Mouse (Mus musculus) gastrocnemius, postnatal 14 days (tissue): Measurements from ENCODE around the gene Cd164l2. TPM values are rescaled to one million over a fixed set of nuclear protein-coding genes. Genes with fewer than 3 reads are reported as not detected.

ENCODE experiments used
- DNase-seq: peaks from one replicate; pipeline ENCODE4 v3.0.0; 2021; ENCODE audit warnings: mixed read lengths
- intact Hi-C: fragments of 180-260 bp; cut with DNase I; formaldehyde crosslinking; loops from one replicate; pipeline ENCODE4 v1.15.1; 2025; ENCODE audit warnings: low total_unique reads
- total RNA-seq, 2 experiments: library from RNA; stranded (reverse); gene quantifications; 2 replicates each; pipeline ENCODE4 v1.2.3; 2021

The Cd164l2 gene
- total RNA-seq, 2 experiments from 2014 or later, result not detected

DNA sequence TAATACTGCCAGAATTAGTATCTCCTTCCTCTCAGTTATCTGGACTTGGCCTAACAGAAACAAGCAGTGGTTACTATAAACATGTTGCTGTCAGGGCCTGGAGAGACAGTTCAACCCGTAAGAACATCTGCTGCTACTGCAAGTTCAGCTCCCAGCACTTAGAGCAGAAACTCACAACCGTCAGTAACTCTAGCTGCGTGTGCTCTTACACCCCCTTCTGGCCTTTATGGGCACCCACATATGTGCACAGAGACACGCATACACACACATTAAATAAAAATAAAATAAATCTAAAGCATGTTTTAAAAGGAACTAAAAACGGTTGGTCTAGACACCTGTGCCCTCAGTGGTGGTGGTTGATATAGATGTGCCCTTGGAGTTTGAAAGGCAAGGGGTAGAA lies 25.1 kb upstream of the Cd164l2 start:
- DNase-seq, result no peak
- intact Hi-C loops, result no loop called here

- intact Hi-C loops, result no loop called here
- no peak for DNase-seq
Measured at GRCm38 (mm10) chr4:133189396-133189795, 22.5 kb upstream of the Cd164l2 start.

DNA sequence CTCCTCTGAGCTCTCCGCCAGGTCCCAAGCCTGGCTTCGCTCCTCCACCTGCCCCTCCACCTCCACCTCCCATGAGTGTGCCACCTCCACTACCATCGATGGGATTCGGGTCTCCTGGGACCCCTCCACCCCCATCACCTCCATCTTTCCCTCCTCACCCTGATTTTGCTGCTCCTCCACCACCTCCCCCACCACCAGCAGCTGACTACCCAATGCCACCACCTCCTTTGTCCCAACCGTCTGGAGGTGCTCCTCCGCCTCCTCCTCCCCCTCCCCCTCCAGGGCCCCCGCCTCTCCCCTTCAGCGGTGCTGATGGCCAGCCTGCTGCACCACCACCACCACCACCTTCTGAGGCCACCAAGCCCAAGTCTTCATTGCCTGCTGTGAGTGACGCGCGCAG lies 17.4 kb upstream of the Cd164l2 start:
- intact Hi-C loops, result loop anchor here (5.0 kb wide), 1 partner anchor 52 kb away; no protein-coding TSS in a partner anchor
- no peak for DNase-seq

- DNase-seq, result no peak
- intact Hi-C loops, result no loop called here
Measured at GRCm38 (mm10) chr4:133195014-133195413, 16.9 kb upstream of the Cd164l2 start.

DNA sequence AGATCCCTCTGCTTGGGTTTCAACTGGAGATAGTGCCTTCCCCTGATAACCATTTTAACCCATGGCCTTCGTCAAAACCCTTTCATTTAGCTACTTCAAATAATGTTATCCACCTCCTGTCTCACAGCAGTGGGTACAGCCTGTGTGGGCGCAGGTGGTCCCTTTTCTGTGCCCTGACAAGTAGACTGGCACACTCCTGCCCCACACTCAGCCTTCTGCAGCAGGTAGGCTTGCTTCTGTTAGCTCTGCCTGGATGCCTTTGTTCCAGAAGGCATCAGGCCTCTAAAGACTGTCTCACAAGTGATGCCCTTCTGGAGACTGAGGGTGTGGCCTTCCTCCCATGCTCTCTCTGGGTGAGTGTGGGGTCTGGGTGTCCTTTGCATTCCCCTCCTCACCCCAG lies 15.8 kb upstream of the Cd164l2 start:
- intact Hi-C loops, result no loop called here
- no peak for DNase-seq

GRCm38 (mm10) chr4:133196852-133197251 lies 15.1 kb upstream of the Cd164l2 start:
- DNase-seq, result no peak
- intact Hi-C loops, result no loop called here

DNA sequence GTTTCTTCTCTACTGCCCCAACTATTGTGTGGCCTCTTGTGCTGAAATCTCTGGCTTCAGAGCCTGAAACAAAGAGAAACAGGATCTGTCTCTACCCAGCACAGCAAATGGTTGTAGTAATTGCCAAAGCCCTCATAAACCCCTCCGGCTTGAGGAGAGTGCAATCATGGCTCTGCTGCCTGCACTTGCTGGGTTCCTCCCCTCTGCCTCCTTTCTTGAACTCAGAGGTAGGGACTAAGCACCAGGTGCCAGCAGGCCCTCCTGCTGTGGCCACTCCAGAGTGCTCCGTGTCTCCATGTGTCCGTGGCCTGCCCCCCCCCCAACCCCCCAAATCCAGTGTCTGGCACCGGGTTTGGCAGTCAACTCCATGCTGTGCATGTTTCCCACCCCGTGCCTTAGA lies 14.6 kb upstream of the Cd164l2 start:
- DNase-seq, result no peak
- intact Hi-C loops, result no loop called here

- intact Hi-C loops, result no loop called here
- peak; percentile 52 for DNase-seq
Measured at GRCm38 (mm10) chr4:133197801-133198286, 14.1 kb upstream of the Cd164l2 start.

- no peak for DNase-seq
- intact Hi-C loops, result no loop called here
Measured at GRCm38 (mm10) chr4:133198337-133199180, 13.4 kb upstream of the Cd164l2 start.

DNA sequence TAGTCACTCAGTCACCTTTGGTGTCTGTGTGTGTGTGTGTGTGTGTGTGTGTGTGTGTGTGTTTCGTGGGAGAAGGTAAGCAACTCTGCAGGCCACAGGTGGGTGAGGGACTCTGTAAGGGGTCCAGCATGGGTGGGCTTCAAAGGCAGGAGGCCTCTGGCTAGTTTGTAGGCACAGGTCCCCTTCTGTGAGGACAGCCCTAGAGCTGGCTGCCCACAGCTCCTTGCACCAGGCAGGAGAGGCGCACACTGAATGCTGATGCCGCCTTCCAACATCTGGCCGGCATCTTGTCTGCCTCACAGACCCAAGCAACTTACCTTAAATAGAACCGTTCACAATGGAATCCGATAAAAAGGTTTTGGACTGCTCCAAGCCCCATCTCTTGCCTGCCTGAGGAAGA lies 12.2 kb upstream of the Cd164l2 start:
- DNase-seq, result no peak
- intact Hi-C loops, result loop anchor here (5.0 kb wide), 1 partner anchor 187 kb away; the partner anchor contains the start of gene Ahdc1

GRCm38 (mm10) chr4:133200343-133200742 lies 11.6 kb upstream of the Cd164l2 start:
- peak; percentile 63 for DNase-seq
- intact Hi-C loops, result loop anchor here (5.0 kb wide), 1 partner anchor 188 kb away; the partner anchor contains the start of gene Ahdc1

GRCm38 (mm10) chr4:133201006-133201771 lies 10.7 kb upstream of the Cd164l2 start:
- intact Hi-C loops, result loop anchor here (5.0 kb wide), 1 partner anchor 189 kb away; the partner anchor contains the start of gene Ahdc1
- peak; percentile 75 for DNase-seq

DNA sequence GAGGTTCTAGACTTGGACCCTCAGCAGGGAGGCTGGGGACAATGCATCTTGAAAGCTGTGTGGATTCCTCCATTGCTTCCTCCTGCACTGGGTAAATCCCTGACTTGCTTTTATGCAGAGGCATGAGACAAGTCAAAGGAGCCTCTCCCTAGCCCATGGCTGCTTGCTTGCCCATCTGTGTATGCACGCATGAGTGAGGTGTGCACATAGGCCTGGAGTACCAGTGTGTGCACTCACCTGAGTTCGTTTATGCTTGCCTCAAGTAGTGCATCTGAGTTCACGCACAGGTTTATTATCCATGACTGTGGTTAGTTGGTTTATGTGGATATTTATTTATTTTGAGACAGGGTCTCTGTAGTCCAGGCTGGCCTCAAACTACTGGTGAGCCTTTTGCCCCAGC lies 9.7 kb upstream of the Cd164l2 start:
- intact Hi-C loops, result loop anchor here (5.0 kb wide), 1 partner anchor 190 kb away; the partner anchor contains the start of gene Ahdc1

DNA sequence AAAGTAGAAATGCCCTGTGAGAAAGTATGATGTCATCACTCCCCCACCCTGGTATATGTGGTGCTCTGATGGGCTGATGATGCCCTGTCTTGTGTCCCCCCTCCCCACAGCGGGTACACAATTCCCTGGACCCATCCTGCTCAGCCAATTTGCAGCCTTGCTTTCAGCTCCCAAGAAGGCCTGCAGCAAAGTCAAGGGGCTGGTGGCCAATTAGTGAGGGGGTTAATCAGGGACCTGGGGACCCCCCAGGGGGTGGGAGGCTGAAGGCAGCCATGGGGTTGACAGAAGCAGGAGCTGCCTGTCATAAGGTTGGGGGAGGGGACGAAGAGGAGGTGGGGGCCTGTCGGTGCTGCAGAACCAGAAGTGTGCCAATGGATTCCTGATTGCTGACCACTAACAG lies 8.3 kb upstream of the Cd164l2 start:
- DNase-seq, result no peak
- intact Hi-C loops, result loop anchor here (5.0 kb wide), 1 partner anchor 191 kb away; the partner anchor contains the start of gene Ahdc1

More for the DNA sequence above, 9.7 kb upstream of the Cd164l2 start:
- no peak for DNase-seq

DNA sequence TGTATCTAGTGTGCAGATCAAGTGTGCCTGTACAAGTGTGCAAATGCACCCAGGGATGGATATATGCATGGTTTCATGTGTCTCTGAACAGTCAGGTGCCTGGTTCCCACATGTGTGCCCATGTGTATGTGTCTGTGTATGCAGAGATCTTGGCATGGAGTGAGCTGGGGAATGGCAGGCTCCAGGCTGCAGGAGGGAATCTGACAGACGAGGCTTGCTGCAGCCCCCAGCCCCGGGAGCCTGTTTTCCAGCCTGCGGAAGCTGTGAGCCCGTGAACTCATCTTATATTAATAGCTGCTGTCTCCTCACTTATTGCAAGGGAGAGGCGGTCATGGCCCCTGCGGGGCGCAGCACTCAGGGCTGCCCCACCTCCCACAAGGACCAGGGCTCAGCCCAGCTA lies 7.6 kb upstream of the Cd164l2 start:
- DNase-seq, result no peak
- intact Hi-C loops, result loop anchor here (5.0 kb wide), 1 partner anchor 192 kb away; the partner anchor contains the start of gene Ahdc1

DNA sequence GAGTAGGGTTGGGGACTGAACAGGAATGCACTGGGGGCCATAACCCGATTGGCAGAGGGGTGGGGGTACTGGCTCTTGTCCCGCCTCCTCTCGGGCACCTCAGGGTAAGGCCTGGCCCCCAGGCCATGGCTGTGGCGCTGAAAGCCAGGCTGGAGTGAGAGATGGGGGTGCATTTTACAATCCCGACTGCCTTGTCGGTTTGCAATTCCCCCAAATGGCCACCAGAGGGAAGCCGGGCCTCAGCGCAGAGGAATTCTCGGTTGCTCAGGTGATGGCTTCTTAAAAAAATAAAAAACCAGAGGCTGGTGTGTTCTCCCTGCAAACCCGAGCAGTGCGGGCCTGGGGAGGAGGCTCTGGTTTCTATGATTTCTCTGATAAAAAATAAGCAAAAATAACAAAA lies 2.6 kb upstream of the Cd164l2 start:
- intact Hi-C loops, result no loop called here
- DNase-seq, result no peak

DNA sequence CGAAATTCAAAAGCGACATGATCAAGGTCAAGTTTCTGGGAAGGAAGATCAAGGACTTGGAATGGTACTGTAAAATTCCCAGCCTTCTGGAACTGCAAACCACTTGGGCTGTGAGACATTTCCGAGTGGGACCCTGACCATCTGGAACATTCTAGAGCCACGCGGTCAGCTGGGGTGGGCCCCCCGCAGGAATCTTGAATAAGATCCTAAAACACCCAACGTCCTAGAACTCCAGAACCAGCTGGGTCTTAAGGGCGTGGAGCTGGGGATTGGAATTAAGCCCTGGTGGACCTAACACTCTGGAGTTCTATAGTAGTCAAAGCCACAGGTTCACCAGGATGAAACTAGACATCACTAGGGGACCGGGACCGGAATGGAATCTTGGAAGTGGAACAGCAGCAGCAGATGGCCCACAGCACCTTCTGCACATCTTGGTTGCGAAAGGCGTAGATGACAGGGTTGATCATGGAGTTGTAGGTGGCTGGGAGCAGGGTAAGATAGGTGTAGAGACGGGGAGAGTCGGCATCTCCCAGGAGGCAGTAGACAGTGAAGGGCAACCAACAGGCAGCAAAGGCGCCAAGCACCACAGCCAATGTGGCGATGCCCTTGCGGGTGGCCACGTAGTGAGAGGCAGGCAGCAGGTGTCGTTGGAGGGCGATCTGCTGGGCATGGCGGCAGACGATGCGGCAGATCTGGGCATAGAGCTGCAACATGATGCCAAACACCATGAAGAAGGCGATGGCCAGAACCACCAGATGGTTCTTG lies 1.7 kb upstream of the Cd164l2 start:
- intact Hi-C loops, result no loop called here
- DNase-seq, result no peak

DNA sequence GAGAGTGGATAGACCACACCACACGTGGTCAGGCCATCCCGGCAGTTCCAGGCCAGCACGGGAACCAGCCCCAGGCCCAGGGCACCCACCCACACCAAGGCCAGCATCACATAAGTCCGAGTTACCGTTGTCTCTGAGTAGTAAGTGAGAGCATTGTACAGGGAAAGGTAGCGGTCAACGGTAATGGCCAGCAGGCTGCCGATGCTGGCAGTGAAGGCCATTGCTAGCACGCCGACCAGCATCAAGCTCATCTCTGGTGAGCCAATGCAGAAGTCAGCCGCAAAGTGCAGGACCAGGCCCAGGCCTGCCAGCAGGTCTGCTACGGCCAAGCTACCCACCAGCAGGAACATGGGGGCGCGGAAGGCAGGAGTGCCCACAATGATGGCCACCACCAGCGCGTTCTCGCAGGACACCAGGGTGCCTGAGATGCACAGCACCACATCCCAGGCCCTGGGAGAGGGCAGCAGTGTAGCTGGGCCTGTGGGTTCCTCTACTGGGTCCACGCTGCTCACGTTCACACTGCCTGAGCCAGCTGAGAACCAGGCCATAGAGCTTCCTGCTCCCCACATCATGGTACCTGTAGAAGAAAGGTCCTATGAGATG lies 1.0 kb upstream of the Cd164l2 start:
- DNase-seq, result no peak
- intact Hi-C loops, result no loop called here
